Mouse (Mus musculus) myocyte (in vitro differentiated cells): ENCODE data around the gene Gm42906.

ENCODE experiments used
- CEBPB ChIP-seq: IDR thresholded peaks from 2 replicates; pipeline ENCODE4 v1.6.1; 2011; ENCODE audit warnings: mild to moderate bottlenecking, moderate library complexity; ENCODE audit not compliant: poor library complexity, insufficient read depth, severe bottlenecking
- E2F4 ChIP-seq: IDR thresholded peaks from one replicate; pipeline ENCODE4 v1.6.1; 2011; ENCODE audit warnings: mild to moderate bottlenecking, control low read depth, moderate library complexity; ENCODE audit not compliant: insufficient read depth
- MAX ChIP-seq: IDR thresholded peaks from one replicate; pipeline ENCODE4 v1.6.1; 2011; ENCODE audit warnings: low read depth, mild to moderate bottlenecking, control low read depth
- MYOD1 ChIP-seq, 3 experiments: IDR thresholded peaks; one replicate each; pipeline ENCODE4 v1.6.1; 2011; ENCODE audit warnings: control low read depth in 2 of 3, low read depth in 2 of 3, mild to moderate bottlenecking in 2 of 3, moderate library complexity in 1 of 3; ENCODE audit not compliant: insufficient read length in 2 of 3, control insufficient read depth in 1 of 3
- POLR2A ChIP-seq: IDR thresholded peaks from one replicate; pipeline ENCODE4 v1.6.1; 2011; ENCODE audit warnings: low read depth, mild to moderate bottlenecking, control low read depth, moderate library complexity; ENCODE audit not compliant: insufficient read length
- USF1 ChIP-seq: IDR thresholded peaks from one replicate; pipeline ENCODE4 v1.6.1; 2011; ENCODE audit warnings: low read depth, mild to moderate bottlenecking, control low read depth, moderate library complexity

GRCm38 (mm10) chr5:151027171-151027570, 400.8 kb downstream of the Gm42906 start:
- TF ChIP-seq MAX (no peak), POLR2A (no peak), MYOD1 (IDR thresholded peaks at IDR 0.05; ENCODE audit: control insufficient read depth in 1 of 3, insufficient read length in 2 of 3, low read depth in 2 of 3) (no peak), USF1 (no peak), E2F4 (no peak), CEBPB (no peak)
